ENCODE assay signal across 8 mouse cellular contexts in the genomic region with DNA sequence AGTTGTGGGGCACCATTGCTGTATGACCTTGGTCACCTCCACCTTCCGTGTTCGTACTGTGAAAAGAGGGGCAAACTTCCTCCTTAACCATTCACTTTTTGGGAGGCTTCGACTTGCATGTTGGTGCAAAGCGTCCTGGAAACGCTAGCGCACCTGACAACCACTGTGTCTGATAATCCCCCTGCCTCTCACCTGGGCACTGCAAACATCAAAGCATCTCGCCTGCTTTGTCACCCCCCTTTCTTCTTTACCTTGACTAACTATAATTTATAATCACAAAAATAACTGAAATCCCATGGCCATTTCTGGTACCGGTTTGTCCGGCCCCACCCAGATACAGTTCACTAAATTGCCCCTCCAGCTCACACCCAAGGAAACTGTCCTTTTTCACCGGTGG. TPM values are rescaled to one million over a fixed set of nuclear protein-coding genes. Genes with fewer than 3 reads are reported as not detected.
DNase-seq lines count a peak whose midpoint lies in the region; ATAC-seq and TF ChIP-seq lines count a peak whose summit lies in the region.

No protein-coding gene starts in this region.

- H3K4me2 ChIP-seq in lung, postnatal 0 days (replicated peaks; ENCODE audit: low read depth, low read length), result peak overlapping the region; percentile 58
- H3K4me2 ChIP-seq in embryonic facial prominence, embryonic 14.5 days (ENCODE audit: low read depth, low read length), result peak overlapping the region; percentile 93
- H3K4me2 ChIP-seq in intestine, postnatal 0 days (replicated peaks; ENCODE audit: low read depth), result peak overlapping the region; percentile 73
- peak overlapping the region; percentile 86 for H3K4me2 ChIP-seq in neural tube, embryonic 15.5 days

- no peaks in the 10 kb centered on the region for H3K36me3 ChIP-seq in lung, postnatal 0 days (ENCODE audit: insufficient read depth, low read length)
- H3K36me3 ChIP-seq in embryonic facial prominence, embryonic 14.5 days (ENCODE audit: control insufficient read depth, insufficient read depth, low read length), result peaks cover 7% of the 10 kb centered on the region; the same call in 1 of the 2 replicates
- 0 out of 2 replicates have a peak, but pooled peaks cover 8% of the 10 kb centered on the region for H3K36me3 ChIP-seq in intestine, postnatal 0 days (ENCODE audit: control insufficient read depth, insufficient read depth)
- no peaks in the 10 kb centered on the region; the same call in 1 of the 2 replicates for H3K36me3 ChIP-seq in neural tube, embryonic 15.5 days

- TF ChIP-seq CTCF in lung, postnatal 0 days (IDR thresholded peaks at IDR 0.05), result no peak
- TF ChIP-seq CTCF in intestine, postnatal 0 days (IDR thresholded peaks at IDR 0.05; ENCODE audit: low read depth), result no peak

- peaks cover 18% of the 10 kb centered on the region for H3K4me1 ChIP-seq in lung, postnatal 0 days (ENCODE audit: insufficient read depth, low read depth, low read length)
- peaks cover 25% of the 10 kb centered on the region for H3K4me1 ChIP-seq in embryonic facial prominence, embryonic 14.5 days (ENCODE audit: control insufficient read depth, insufficient read depth, low read length)
- H3K4me1 ChIP-seq in intestine, postnatal 0 days (replicated peaks; ENCODE audit: control insufficient read depth, insufficient read depth, low read length), result peaks cover 4% of the 10 kb centered on the region; the same call in 1 of the 2 replicates
- H3K4me1 ChIP-seq in neural tube, embryonic 15.5 days, result peaks cover 62% of the 10 kb centered on the region

- no peak for ATAC-seq in lung, postnatal 0 days
- ATAC-seq in embryonic facial prominence, embryonic 14.5 days (ENCODE audit: low read depth), result no peak
- ATAC-seq in intestine, postnatal 0 days, result no peak
- ATAC-seq in neural tube, embryonic 15.5 days (ENCODE audit: low FRiP score), result no peak

- H3K27ac ChIP-seq in lung, postnatal 0 days (ENCODE audit: low read length), result no peak overlapping the region
- no peak overlapping the region for H3K27ac ChIP-seq in embryonic facial prominence, embryonic 14.5 days (replicated peaks; ENCODE audit: low read depth, low read length)
- no peak overlapping the region for H3K27ac ChIP-seq in intestine, postnatal 0 days (ENCODE audit: low read depth, low read length)
- 0 out of 2 replicates have a peak overlapping the region, but pooled peaks have one; percentile 90 for H3K27ac ChIP-seq in neural tube, embryonic 15.5 days (replicated peaks)

- WGBS in lung, postnatal 0 days, result 2% methylated on average over 10 of the region's 10 CpGs
- 8% methylated on average over 10 of the region's 10 CpGs for WGBS in embryonic facial prominence, embryonic 14.5 days
- under 1% methylated on average over 10 of the region's 10 CpGs for WGBS in intestine, postnatal 0 days
- 6% methylated on average over 10 of the region's 10 CpGs for WGBS in neural tube, embryonic 15.5 days

- peak overlapping the region; percentile 91 for H3K4me3 ChIP-seq in lung, postnatal 0 days (ENCODE audit: low read depth, low read length)
- peak overlapping the region; percentile 80 for H3K4me3 ChIP-seq in embryonic facial prominence, embryonic 14.5 days (ENCODE audit: low read depth, low read length)
- H3K4me3 ChIP-seq in intestine, postnatal 0 days (ENCODE audit: low read depth, low read length), result peak overlapping the region; percentile 64
- peak overlapping the region; percentile 93 for H3K4me3 ChIP-seq in neural tube, embryonic 15.5 days (replicated peaks)

- no peaks in the 10 kb centered on the region for H3K27me3 ChIP-seq in lung, postnatal 0 days (replicated peaks; ENCODE audit: insufficient read depth, low read length)
- no peaks in the 10 kb centered on the region for H3K27me3 ChIP-seq in embryonic facial prominence, embryonic 14.5 days (replicated peaks; ENCODE audit: control insufficient read depth, insufficient read depth, low read length)
- no peaks in the 10 kb centered on the region for H3K27me3 ChIP-seq in intestine, postnatal 0 days (replicated peaks; ENCODE audit: control insufficient read depth, insufficient read depth, low read length)
- no peaks in the 10 kb centered on the region for H3K27me3 ChIP-seq in neural tube, embryonic 15.5 days (replicated peaks)

- no peak for TF ChIP-seq EP300 in lung, postnatal 0 days (IDR thresholded peaks at IDR 0.05)

- DNase-seq in lung, postnatal 0 days (ENCODE audit: low spot score), result no peak
- no peak for DNase-seq in lung, postnatal 10 days
- DNase-seq in embryonic facial prominence, embryonic 14.5 days (ENCODE audit: low spot score), result no peak
- DNase-seq in ovary, postnatal 36 days (ENCODE audit: low spot score), result no peak
- DNase-seq in layer of hippocampus, adult 18-20 months (ENCODE audit: low spot score in 2 of 2), result no peak
- DNase-seq in cerebellum, adult 9-10 months, result no peak

- no peaks in the 10 kb centered on the region for H3K9me3 ChIP-seq in lung, postnatal 0 days (ENCODE audit: low read length)
- H3K9me3 ChIP-seq in embryonic facial prominence, embryonic 14.5 days (ENCODE audit: control insufficient read depth, low read length), result no peaks in the 10 kb centered on the region
- H3K9me3 ChIP-seq in intestine, postnatal 0 days (ENCODE audit: control insufficient read depth), result no peaks in the 10 kb centered on the region
- no peaks in the 10 kb centered on the region for H3K9me3 ChIP-seq in neural tube, embryonic 15.5 days (replicated peaks)

- no peak overlapping the region for H3K9ac ChIP-seq in lung, postnatal 0 days (replicated peaks; ENCODE audit: low read depth)
- H3K9ac ChIP-seq in embryonic facial prominence, embryonic 14.5 days (ENCODE audit: low read depth, low read length), result peak overlapping the region; percentile 60
- peak overlapping the region; percentile 37; the same call in 1 of the 2 replicates for H3K9ac ChIP-seq in intestine, postnatal 0 days (ENCODE audit: low read depth, low read length)
- peak overlapping the region; percentile 41 for H3K9ac ChIP-seq in neural tube, embryonic 15.5 days (replicated peaks)

RNA-seq across cellular contexts. Expression of gene Actr1a, which starts 0.8 kb away (rescaled TPM):
- 98.2 and 104 TPM in 2 replicates for polyA plus RNA-seq in lung, postnatal 0 days (2015; fragmentation: Nextera tagmentation; extraction: Ambion mirVana)
- polyA plus RNA-seq in embryonic facial prominence, embryonic 14.5 days (2014; fragmentation: Nextera tagmentation; extraction: Ambion mirVana), result 137 and 156 TPM in 2 replicates
- 100 and 103 TPM in 2 replicates for polyA plus RNA-seq in intestine, postnatal 0 days (2015; fragmentation: Nextera tagmentation; extraction: Ambion mirVana)
- 281 and 314 TPM in 2 replicates for polyA plus RNA-seq in neural tube, embryonic 15.5 days (2015; fragmentation: Nextera tagmentation; extraction: Ambion mirVana)
- 100 to 1,000 TPM; 192 to 196 TPM for total RNA-seq in layer of hippocampus, adult 18-20 months (2021)

RNA-seq across cellular contexts. Expression of gene Sufu, which starts 2.0 kb away (rescaled TPM):
- polyA plus RNA-seq in lung, postnatal 0 days (2015; fragmentation: Nextera tagmentation; extraction: Ambion mirVana), result 13.1 and 14.2 TPM in 2 replicates
- 34.3 and 39.8 TPM in 2 replicates for polyA plus RNA-seq in embryonic facial prominence, embryonic 14.5 days (2014; fragmentation: Nextera tagmentation; extraction: Ambion mirVana)
- 9.0 and 9.5 TPM in 2 replicates for polyA plus RNA-seq in intestine, postnatal 0 days (2015; fragmentation: Nextera tagmentation; extraction: Ambion mirVana)
- 18.3 and 21.4 TPM in 2 replicates for polyA plus RNA-seq in neural tube, embryonic 15.5 days (2015; fragmentation: Nextera tagmentation; extraction: Ambion mirVana)
- 10 to 100 TPM; 20.0 to 20.1 TPM for total RNA-seq in layer of hippocampus, adult 18-20 months (2021)

RNA-seq across cellular contexts. Expression of gene 2310034G01Rik, which starts 44.6 kb away (rescaled TPM):
- polyA plus RNA-seq in lung, postnatal 0 days (2015; fragmentation: Nextera tagmentation; extraction: Ambion mirVana), result 5.0 and 7.1 TPM in 2 replicates
- 1.8 and 3.6 TPM in 2 replicates for polyA plus RNA-seq in embryonic facial prominence, embryonic 14.5 days (2014; fragmentation: Nextera tagmentation; extraction: Ambion mirVana)
- 1.1 and 1.3 TPM in 2 replicates for polyA plus RNA-seq in intestine, postnatal 0 days (2015; fragmentation: Nextera tagmentation; extraction: Ambion mirVana)
- 2.4 and 2.7 TPM in 2 replicates for polyA plus RNA-seq in neural tube, embryonic 15.5 days (2015; fragmentation: Nextera tagmentation; extraction: Ambion mirVana)
- 1 to 10 TPM in 1 of 2 experiments, under 1 TPM in 1; 0.77 to 1.2 TPM for total RNA-seq in layer of hippocampus, adult 18-20 months (2021)

RNA-seq across cellular contexts. Expression of gene Mfsd13a, which starts 53.8 kb away (rescaled TPM):
- polyA plus RNA-seq in lung, postnatal 0 days (2015; fragmentation: Nextera tagmentation; extraction: Ambion mirVana), result 6.4 and 6.6 TPM in 2 replicates
- polyA plus RNA-seq in embryonic facial prominence, embryonic 14.5 days (2014; fragmentation: Nextera tagmentation; extraction: Ambion mirVana), result 3.7 and 4.6 TPM in 2 replicates
- 11.8 and 12.7 TPM in 2 replicates for polyA plus RNA-seq in intestine, postnatal 0 days (2015; fragmentation: Nextera tagmentation; extraction: Ambion mirVana)
- 13.2 and 13.9 TPM in 2 replicates for polyA plus RNA-seq in neural tube, embryonic 15.5 days (2015; fragmentation: Nextera tagmentation; extraction: Ambion mirVana)
- total RNA-seq in layer of hippocampus, adult 18-20 months (2021), result 10 to 100 TPM; 28.2 to 29.0 TPM

RNA-seq across cellular contexts. Expression of gene Cuedc2, which starts 56.2 kb away (rescaled TPM):
- polyA plus RNA-seq in lung, postnatal 0 days (2015; fragmentation: Nextera tagmentation; extraction: Ambion mirVana), result 94.9 and 99.9 TPM in 2 replicates
- polyA plus RNA-seq in embryonic facial prominence, embryonic 14.5 days (2014; fragmentation: Nextera tagmentation; extraction: Ambion mirVana), result 174 and 184 TPM in 2 replicates
- 78.8 and 80.0 TPM in 2 replicates for polyA plus RNA-seq in intestine, postnatal 0 days (2015; fragmentation: Nextera tagmentation; extraction: Ambion mirVana)
- polyA plus RNA-seq in neural tube, embryonic 15.5 days (2015; fragmentation: Nextera tagmentation; extraction: Ambion mirVana), result 322 and 350 TPM in 2 replicates
- 100 to 1,000 TPM; 179 to 182 TPM for total RNA-seq in layer of hippocampus, adult 18-20 months (2021)
